Mouse (Mus musculus): Measurements from ENCODE around the gene Fli1. TPM values are rescaled to one million over a fixed set of nuclear protein-coding genes. Genes with fewer than 3 reads are reported as not detected.

The Fli1 gene
- total and polyA plus RNA-seq, 3 experiments: 13.8 to 171 (median 24.3) TPM

- TF ChIP-seq SIN3A (IDR thresholded peaks at IDR 0.05; ENCODE audit: low read length) (peak; percentile 71; the same call in 1 of the 2 replicates), EP300 (IDR thresholded peaks at IDR 0.05; ENCODE audit: low read depth in 1 of 2, low read length in 2 of 2) (peak; percentile 47 to 68), RCOR1 (IDR thresholded peaks at IDR 0.05; ENCODE audit: low read depth, low read length) (0 out of 2 replicates have a peak, but pooled peaks have one; percentile 26), TBP (IDR thresholded peaks at IDR 0.05; ENCODE audit: low read depth, low read length) (peak; percentile 82), GATA1 (IDR thresholded peaks at IDR 0.05; ENCODE audit: low read depth, low read length) (peak; percentile 73; the same call in 1 of the 2 replicates), CTCF (IDR thresholded peaks at IDR 0.05 in 2 of 3, conservative IDR thresholded peaks at IDR 0.05 in 1 of 3; ENCODE audit: control insufficient read depth in 1 of 3, insufficient read depth in 1 of 3, low read depth in 2 of 3, low read length in 3 of 3, poor library complexity in 1 of 3, severe bottlenecking in 1 of 3) (no peak), JUND (IDR thresholded peaks at IDR 0.05; ENCODE audit: low read depth, low read length) (peak; percentile 99), NELFE (IDR thresholded peaks at IDR 0.05; ENCODE audit: low read depth, low read length) (peak; percentile 46; the same call in 1 of the 2 replicates), POLR2AphosphoS5 (IDR thresholded peaks at IDR 0.05; ENCODE audit: borderline replicate concordance, low read depth, low read length) (no peak)
These were observed 1.3 kb downstream of the Fli1 start (continued) for GRCm38 (mm10) chr9:32541223-32541901.

- DNase-seq (ENCODE audit: low read depth, low spot score): no peak
- H3K9me3 ChIP-seq (replicated peaks; ENCODE audit: insufficient read depth, low read length): no peaks in the 10 kb centered on the region
- H3K4me3 ChIP-seq (ENCODE audit: control insufficient read depth in 1 of 2, insufficient read depth in 1 of 2, low read depth in 2 of 2, low read length in 2 of 2): peak overlapping the region; percentile 81 to 85
- H3K9ac ChIP-seq (ENCODE audit: control insufficient read depth, low read depth, low read length, poor library complexity, severe bottlenecking): peak overlapping the region; percentile 81
- H3K4me1 ChIP-seq (ENCODE audit: control insufficient read depth in 1 of 2, insufficient read depth in 2 of 2, low read length in 2 of 2): peaks cover 17 to 22% of the 10 kb centered on the region in 2 experiments
- H3K27ac ChIP-seq (ENCODE audit: control insufficient read depth, low read depth, low read length): peak overlapping the region; percentile 70
- H3K79me2 ChIP-seq (ENCODE audit: control insufficient read depth, insufficient read depth, low read length, poor library complexity): peaks cover 44% of the 10 kb centered on the region
- no peak for TF ChIP-seq TBP (IDR thresholded peaks at IDR 0.05; ENCODE audit: low read depth, low read length)
- peak; percentile 92; the same call in 1 of the 2 replicates for TF ChIP-seq UBTF (IDR thresholded peaks at IDR 0.05; ENCODE audit: borderline replicate concordance, insufficient read depth, low read depth, low read length)
- no peak for TF ChIP-seq POLR2AphosphoS2 (IDR thresholded peaks at IDR 0.05; ENCODE audit: low read length)
- TF ChIP-seq ZNF384 (IDR thresholded peaks at IDR 0.05; ENCODE audit: low read depth, low read length): no peak
- TF ChIP-seq MYC (IDR thresholded peaks at IDR 0.05; ENCODE audit: low read depth, low read length): no peak
- TF ChIP-seq MAX (IDR thresholded peaks at IDR 0.05; ENCODE audit: low read length): 0 out of 2 replicates have a peak, but pooled peaks have one; percentile 29
- peak; percentile 25; the same call in 1 of the 2 replicates for TF ChIP-seq ZMIZ1 (IDR thresholded peaks at IDR 0.05; ENCODE audit: low read depth, low read length)
- TF ChIP-seq EP300 (IDR thresholded peaks at IDR 0.05; ENCODE audit: low read depth in 1 of 2, low read length in 2 of 2): 0 out of 4 replicates have a peak, but pooled peaks of 1 of the 2 experiments have one; percentile 14
- 0 out of 2 replicates have a peak, but pooled peaks have one; percentile 11 for TF ChIP-seq TAL1 (IDR thresholded peaks at IDR 0.05; ENCODE audit: low read length)
- no peaks in the 10 kb centered on the region for H3K27me3 ChIP-seq (ENCODE audit: control insufficient read depth in 1 of 2, insufficient read depth in 2 of 2, low read length in 2 of 2)
- H3K36me3 ChIP-seq (ENCODE audit: control insufficient read depth in 1 of 2, insufficient read depth in 2 of 2, low read length in 2 of 2): peaks cover 5 to 25% of the 10 kb centered on the region in 2 experiments; a peak in 3 of 4 replicates
These were observed 2.0 kb downstream of the Fli1 start for GRCm38 (mm10) chr9:32540406-32541222.
